Comparison of ENCODE assay signal across 28 mouse cellular contexts in genomic region chr17:64659682-64660081, GRCm38 (mm10). TPM values are rescaled to one million over a fixed set of nuclear protein-coding genes. Genes with fewer than 3 reads are reported as not detected.
DNase-seq lines count a peak whose midpoint lies in the region; ATAC-seq and TF ChIP-seq lines count a peak whose summit lies in the region.
"Had no signal": no experiment of that assay in that cellular context is flagged by ENCODE, and none has a peak within 500 bp of the region (broad histone marks: within the 10 kb centered on the region; RNA-seq: fewer than 3 reads in every experiment).

No protein-coding gene starts in this region.

- no peaks in the 10 kb centered on the region for H3K4me1 ChIP-seq in midbrain, embryonic 10.5 days
- H3K4me1 ChIP-seq in midbrain, embryonic 15.5 days = no peaks in the 10 kb centered on the region
- H3K4me1 ChIP-seq: embryonic facial prominence, embryonic 10.5 days; embryonic facial prominence, embryonic 13.5 days; forebrain, embryonic 12.5 days; forebrain, embryonic 15.5 days; heart, embryonic 10.5 days; heart, embryonic 13.5 days had no signal

- no peak overlapping the region for H3K4me2 ChIP-seq in midbrain, embryonic 15.5 days
- H3K4me2 ChIP-seq: embryonic facial prominence, embryonic 13.5 days; forebrain, embryonic 12.5 days; forebrain, embryonic 15.5 days; heart, embryonic 13.5 days; hindbrain, embryonic 14.5 days had no signal

- ATAC-seq in midbrain, embryonic 15.5 days (replicated peaks) = no peak
- peak; percentile 78 for ATAC-seq in megakaryocyte progenitor cell, adult 5-6 weeks (replicated peaks; ENCODE audit: poor library complexity)
- ATAC-seq: activated CD4-positive, CD25-positive, alpha-beta regulatory T cell, adult 4 months; CD4-positive, CD25-positive, alpha-beta regulatory T cell, adult 4 months; forebrain, embryonic 15.5 days; hindbrain, postnatal 0 days; inflammation-experienced regulatory T-cells, adult 6 months had no signal

- 93% methylated on average over 4 of the region's 4 CpGs for WGBS in midbrain, embryonic 10.5 days
- 91% methylated on average over 4 of the region's 4 CpGs for WGBS in midbrain, embryonic 15.5 days

- no peak overlapping the region for H3ac ChIP-seq in C2C12 (ENCODE audit: control insufficient read depth, insufficient read length, low read depth)

- peaks cover 16% of the 10 kb centered on the region for H3K79me2 ChIP-seq in C2C12 (ENCODE audit: control insufficient read depth, insufficient read depth)

- no peak for TF ChIP-seq CTCF in C2C12 (IDR thresholded peaks at IDR 0.05; ENCODE audit: control insufficient read depth, insufficient read depth, insufficient read length)

- H3K9ac ChIP-seq in midbrain, embryonic 15.5 days = no peak overlapping the region
- H3K9ac ChIP-seq: embryonic facial prominence, embryonic 13.5 days; forebrain, embryonic 12.5 days; forebrain, embryonic 15.5 days; heart, embryonic 13.5 days; hindbrain, embryonic 14.5 days had no signal

- H3K36me3 ChIP-seq in midbrain, embryonic 10.5 days = peaks cover 28% of the 10 kb centered on the region
- H3K36me3 ChIP-seq in midbrain, embryonic 15.5 days (replicated peaks) = peaks cover 8% of the 10 kb centered on the region; the same call in 1 of the 2 replicates
- H3K36me3 ChIP-seq in C2C12 (ENCODE audit: control insufficient read depth, insufficient read depth) = peaks cover 44% of the 10 kb centered on the region

- DNase-seq in midbrain, embryonic 10.5 days (ENCODE audit: low spot score) = peak; percentile 1
- no peak for DNase-seq in kidney, adult 9 months
- DNase-seq in embryo, embryonic 9.5 days (ENCODE audit: extremely low spot score) = no peak
- DNase-seq: adrenal gland, postnatal 10 days; adrenal gland, postnatal 36 days; B cell, adult 2 months; cerebellum, adult 18-20 months; cerebellum, adult 9-10 months; cerebellum, postnatal 14 days; gastrocnemius, postnatal 25 days; heart, adult 2 months; heart, postnatal 14 days; heart, postnatal 4 days had no signal

- H3K79me3 ChIP-seq in C2C12 (ENCODE audit: low read depth) = peaks cover 5% of the 10 kb centered on the region

- H3K27ac ChIP-seq in midbrain, embryonic 10.5 days (replicated peaks) = no peak overlapping the region
- H3K27ac ChIP-seq in midbrain, embryonic 15.5 days = no peak overlapping the region
- H3K27ac ChIP-seq: embryonic facial prominence, embryonic 10.5 days; embryonic facial prominence, embryonic 13.5 days; forebrain, embryonic 12.5 days; forebrain, embryonic 15.5 days; heart, adult 2 months; heart, embryonic 10.5 days; heart, embryonic 13.5 days; hindbrain, embryonic 14.5 days; hindbrain, postnatal 0 days had no signal

- no peaks in the 10 kb centered on the region for H3K9me3 ChIP-seq in midbrain, embryonic 10.5 days (replicated peaks)
- H3K9me3 ChIP-seq in midbrain, embryonic 15.5 days = no peaks in the 10 kb centered on the region
- H3K9me3 ChIP-seq: embryonic facial prominence, embryonic 10.5 days; embryonic facial prominence, embryonic 13.5 days; forebrain, embryonic 12.5 days; forebrain, embryonic 15.5 days; heart, embryonic 10.5 days; heart, embryonic 13.5 days had no signal

- H3K4me3 ChIP-seq in midbrain, embryonic 10.5 days = no peak overlapping the region
- no peak overlapping the region for H3K4me3 ChIP-seq in midbrain, embryonic 15.5 days
- no peak overlapping the region for H3K4me3 ChIP-seq in C2C12 (ENCODE audit: insufficient read depth, poor library complexity, severe bottlenecking)
- H3K4me3 ChIP-seq: embryonic facial prominence, embryonic 10.5 days; embryonic facial prominence, embryonic 13.5 days; erythroblast, embryonic 14.5 days; forebrain, embryonic 12.5 days; forebrain, embryonic 15.5 days; heart, adult 2 months; heart, embryonic 10.5 days; heart, embryonic 13.5 days had no signal

- H3K27me3 ChIP-seq in midbrain, embryonic 10.5 days (ENCODE audit: low read depth, poor library complexity, severe bottlenecking) = no peaks in the 10 kb centered on the region
- H3K27me3 ChIP-seq in midbrain, embryonic 15.5 days (replicated peaks) = no peaks in the 10 kb centered on the region
- H3K27me3 ChIP-seq in C2C12 (ENCODE audit: control insufficient read depth, insufficient read depth, insufficient read length) = no peaks in the 10 kb centered on the region
- H3K27me3 ChIP-seq: embryonic facial prominence, embryonic 13.5 days; forebrain, embryonic 12.5 days; forebrain, embryonic 15.5 days had no signal

TF ChIP-seq in C2C12, 6 proteins besides CTCF, POLR2A, EP300 and RAD21:
- TF ChIP-seq CEBPB (IDR thresholded peaks at IDR 0.05; ENCODE audit: low read depth) = peak; percentile 60
- no peak for TF ChIP-seq FOSL1 (IDR thresholded peaks at IDR 0.05; ENCODE audit: insufficient read depth, low read length, poor library complexity, severe bottlenecking)
- no peak for TF ChIP-seq USF1 (IDR thresholded peaks at IDR 0.05; ENCODE audit: low read depth)
TF ChIP-seq in C2C12: peak in this region for 1.

RNA-seq across cellular contexts. Expression of gene Man2a1, which starts 59.1 kb away (rescaled TPM):
- polyA plus RNA-seq in midbrain, embryonic 10.5 days (2016; fragmentation: Nextera tagmentation; extraction: Ambion mirVana) = 3.9 and 4.3 TPM in 2 replicates
- 6.0 and 6.1 TPM in 2 replicates for polyA plus RNA-seq in midbrain, embryonic 15.5 days (2015; fragmentation: Nextera tagmentation; extraction: Ambion mirVana)
- 12.5 TPM for polyA plus RNA-seq in C2C12 (2012; fragmentation: generic; extraction: Trizol)
- 31.5 and 34.7 TPM in 2 replicates for total RNA-seq in megakaryocyte progenitor cell, adult 5-6 weeks (2015)
- 32.9 and 35.3 TPM in 2 replicates for total RNA-seq in megakaryocyte progenitor cell, adult 5-6 weeks (2017)
